Mouse (Mus musculus) heart, postnatal 0 days (tissue): ENCODE results near the gene Agtr1a.

Source experiments
- CTCF ChIP-seq: IDR thresholded peaks from 2 replicates; pipeline ENCODE4 v1.5.1; 2016; ENCODE audit warnings: antibody characterized with exemption, control low read depth, low read depth
- EP300 ChIP-seq: IDR thresholded peaks from 2 replicates; pipeline ENCODE4 v1.6.1; 2016; ENCODE audit warnings: antibody characterized with exemption, low read depth

DNA sequence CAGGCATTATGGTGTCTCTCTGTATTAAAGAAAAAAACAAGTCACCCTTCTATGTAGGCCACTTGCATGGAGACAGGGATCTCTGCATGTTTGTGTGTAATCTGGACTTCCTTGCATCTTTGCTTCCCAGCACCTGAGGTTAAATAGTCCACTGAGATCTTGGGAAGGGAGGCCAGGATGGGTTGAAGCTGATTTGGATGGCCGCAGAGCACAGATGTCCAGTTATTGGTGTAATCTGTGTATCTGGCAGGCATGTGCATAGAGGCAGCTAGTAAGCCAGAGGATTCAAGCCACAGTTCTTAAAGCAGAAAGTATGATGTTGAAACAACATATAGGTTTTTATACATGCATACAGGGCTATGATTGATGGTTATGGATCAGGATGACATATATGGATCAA lies 91.2 kb downstream of the Agtr1a start:
- no peak for TF ChIP-seq CTCF
- TF ChIP-seq EP300, result no peak
